Mouse (Mus musculus) spleen, adult 2 months (tissue): Measurements from ENCODE around the gene Atp8a2.

ENCODE experiments used
- CTCF ChIP-seq: fragments of 200-500 bp; IDR thresholded peaks from 2 replicates; pipeline ENCODE4 v1.5.1; 2011; ENCODE audit warnings: mild to moderate bottlenecking, inconsistent platforms; ENCODE audit not compliant: insufficient read depth, insufficient read length, insufficient replicate concordance; ENCODE audit errors: extremely low read depth
- POLR2A ChIP-seq: fragments of 200-500 bp; IDR thresholded peaks from 2 replicates; pipeline ENCODE4 v1.6.1; 2011; ENCODE audit warnings: low read depth, low read length, inconsistent platforms

DNA sequence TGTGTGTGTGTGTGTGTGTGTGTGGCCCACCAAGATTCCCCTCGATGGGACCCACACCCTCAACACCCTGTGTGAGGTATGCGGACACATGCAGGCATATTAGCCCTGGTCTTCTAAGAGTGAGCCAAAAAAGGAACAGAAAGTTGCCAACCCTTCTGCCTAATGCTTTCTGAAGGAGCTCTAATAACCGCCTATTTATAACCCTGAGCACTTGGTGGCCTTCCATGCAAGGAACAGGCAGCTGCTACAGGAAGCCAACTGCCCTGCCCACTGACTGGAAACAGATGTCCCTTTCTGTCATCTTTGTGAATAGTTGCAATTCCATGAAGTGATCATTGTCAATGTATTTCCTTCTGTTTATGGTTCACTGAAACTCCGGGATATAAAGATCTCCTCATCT lies 475.0 kb downstream of the Atp8a2 start:
- TF ChIP-seq POLR2A (no peak), CTCF (no peak)
